Mouse (Mus musculus) frontal cortex, adult (tissue): ENCODE data around the gene Sf1.

Source experiments
- ATAC-seq: cut with Nextera tagmentation; 2 replicates; pipeline ENCODE4 v1.9.2; 2017; ENCODE audit warnings: mild to moderate bottlenecking, moderate library complexity, mixed read lengths; ENCODE audit not compliant: low TSS enrichment

Sf1 gene

DNA sequence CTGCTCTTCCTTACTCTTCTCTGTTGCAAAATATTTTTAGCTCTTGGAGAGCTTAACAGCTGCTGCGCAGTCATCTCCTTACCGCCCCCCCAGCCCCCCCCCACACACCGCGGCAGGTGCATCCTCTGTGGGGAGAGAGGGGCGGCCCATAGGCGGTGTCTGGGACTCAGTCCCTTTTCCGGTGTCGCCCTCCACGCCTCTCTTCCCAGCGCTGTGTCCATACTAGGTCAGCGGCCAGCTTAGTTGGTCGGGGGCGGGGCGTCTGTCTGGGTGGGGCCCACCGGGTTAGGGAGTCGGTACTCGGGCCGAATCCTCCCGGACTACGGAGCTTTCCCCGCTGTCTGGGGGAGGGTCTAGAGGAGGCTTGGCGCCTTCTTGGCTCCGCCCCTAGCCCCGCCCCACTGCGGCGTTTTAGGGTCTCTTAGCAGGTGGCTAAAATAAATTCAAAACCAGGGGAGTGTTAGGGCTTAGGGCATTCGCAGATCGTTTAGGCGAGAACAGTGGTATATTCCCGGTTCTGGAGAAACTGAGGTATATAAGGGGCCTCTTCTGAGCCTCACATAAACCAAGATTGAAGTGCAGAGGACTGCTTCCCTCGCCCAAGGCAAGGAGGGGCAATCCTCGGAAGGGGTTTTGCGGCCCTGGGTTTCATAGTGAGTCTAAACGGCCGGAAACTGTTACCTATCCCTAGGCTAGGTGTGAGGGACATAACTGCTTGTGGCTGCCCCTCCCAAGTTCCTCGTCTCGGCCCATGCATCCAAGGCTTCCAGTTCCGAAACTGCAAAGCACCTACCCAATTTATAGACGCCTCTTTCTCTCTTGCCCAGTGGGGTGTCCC is 35.2 kb downstream of the Sf1 start:
- ATAC-seq: no peak

DNA sequence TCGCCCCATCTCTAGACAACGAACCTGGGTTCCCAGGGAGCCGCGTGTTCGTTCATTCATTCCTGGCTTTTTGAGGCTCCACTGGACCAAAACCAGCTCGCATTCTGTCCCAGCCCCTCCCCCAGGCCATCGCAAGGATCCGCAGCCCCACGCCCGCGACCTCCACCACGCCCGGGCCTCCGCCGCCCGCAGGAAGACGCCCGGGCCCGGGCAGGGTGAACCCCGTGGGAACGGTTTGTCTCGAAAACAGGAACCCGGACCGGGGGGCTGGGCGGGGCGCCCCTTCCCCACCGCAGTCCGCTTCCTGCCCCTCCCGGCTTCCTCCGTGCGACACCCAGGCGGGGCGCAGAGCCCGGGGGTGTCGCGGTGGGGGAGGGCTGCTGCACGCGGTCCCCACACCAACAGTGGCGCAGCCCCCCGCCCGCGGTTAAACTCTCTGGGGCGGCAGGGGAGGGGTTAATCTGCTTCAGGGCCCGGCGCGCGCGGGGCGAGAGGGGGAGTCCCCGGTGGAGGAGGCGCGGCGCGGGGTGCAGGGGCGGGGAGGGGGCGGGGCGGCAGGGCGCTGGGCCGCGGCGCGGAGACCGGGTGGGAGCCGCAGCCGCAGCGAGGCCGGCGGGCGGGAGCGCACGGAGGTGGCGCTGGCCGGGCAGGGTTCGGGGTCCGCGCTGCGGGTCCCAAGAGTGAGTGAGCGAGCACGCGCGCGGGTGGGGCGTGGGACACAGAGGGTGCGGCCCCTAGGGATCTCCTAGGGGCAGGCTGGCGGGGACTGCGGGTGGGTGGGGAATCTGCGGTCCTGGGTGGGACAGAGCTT is 36.0 kb downstream of the Sf1 start, which contains the start of gene Rasgrp2:
Rasgrp2 (plus strand) TSS at position 56 of the 811 bp plus-strand sequence.
- no peak for ATAC-seq

DNA sequence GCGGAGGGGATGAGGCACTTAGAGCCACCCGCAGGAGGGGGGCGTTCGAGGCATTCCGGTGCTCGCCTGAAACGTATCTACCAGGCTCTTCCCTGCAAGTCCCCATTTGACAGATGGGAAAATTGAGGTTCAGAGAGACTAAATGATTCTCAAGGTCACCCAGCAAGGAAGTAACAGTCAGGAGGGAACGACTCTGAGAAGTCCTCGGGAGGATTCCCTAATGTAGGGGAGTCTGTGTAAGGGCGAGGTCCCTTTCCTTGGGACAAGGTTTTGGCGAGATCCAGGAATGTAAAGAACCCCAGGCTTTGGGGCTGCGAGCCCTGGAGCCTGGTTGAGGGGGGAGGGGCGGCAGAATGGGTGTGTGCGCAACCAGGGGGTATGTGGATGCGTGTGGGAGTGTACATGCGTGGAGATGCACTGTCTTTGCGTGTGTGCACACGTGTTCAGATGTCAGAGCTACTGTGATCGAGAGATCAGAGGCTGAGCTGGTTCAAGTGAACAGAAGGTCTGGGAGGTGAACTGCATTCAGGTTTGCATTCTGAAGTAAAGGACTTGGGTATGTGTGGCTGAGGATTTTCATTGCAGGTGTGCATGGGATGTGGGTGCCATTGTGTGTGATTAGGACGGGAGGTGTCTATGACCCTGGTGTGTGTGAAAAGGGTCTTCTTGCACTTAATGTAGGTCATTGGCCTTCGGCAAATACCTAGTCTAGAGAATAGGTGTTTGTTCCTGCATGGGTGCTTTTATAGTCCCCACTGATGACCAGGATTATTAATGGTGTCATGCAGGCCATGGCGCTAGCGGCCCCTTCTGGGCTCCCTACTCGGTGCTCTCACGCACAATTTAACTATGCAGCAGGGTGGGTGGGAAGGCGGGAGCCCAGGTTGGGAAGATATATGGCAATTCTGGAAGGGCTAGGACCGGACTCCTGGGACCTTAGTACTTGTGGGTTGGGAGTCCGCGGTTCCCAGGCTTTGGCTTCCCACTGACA is 36.9 kb downstream of the Sf1 start:
- ATAC-seq: no peak

DNA sequence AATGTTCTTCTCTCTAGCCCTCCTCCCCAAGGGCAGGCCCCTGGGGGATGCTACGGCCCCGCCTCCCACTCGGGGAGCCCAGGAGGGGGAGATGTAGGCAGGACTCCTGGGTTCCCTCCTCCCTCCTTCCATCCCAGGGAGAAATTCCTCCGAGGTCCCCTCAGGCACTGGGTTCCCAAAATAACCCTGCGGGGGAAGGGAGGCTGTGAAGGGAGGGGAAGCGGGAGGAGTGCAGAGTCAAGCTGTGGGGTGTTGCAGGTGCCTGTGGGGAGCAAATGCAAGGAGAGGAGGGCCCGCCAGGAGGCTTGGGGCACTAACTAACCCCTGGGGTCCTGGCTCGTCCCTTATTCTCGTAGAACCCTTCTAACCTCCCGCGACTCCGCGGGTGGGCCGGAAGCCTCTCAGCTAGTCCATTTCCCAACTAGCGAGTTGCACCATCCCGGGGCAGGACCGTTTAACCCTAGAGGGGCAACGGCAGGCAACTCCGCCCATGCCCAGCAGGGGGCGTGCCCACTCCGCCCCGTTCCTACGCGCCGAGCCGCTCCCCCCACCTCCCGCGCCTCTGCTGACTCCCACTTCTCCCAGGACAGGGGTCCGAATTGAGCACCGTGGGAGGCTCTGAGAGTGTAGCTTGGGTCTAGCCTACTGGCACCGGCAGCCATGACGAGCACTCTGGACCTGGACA is 37.8 kb downstream of the Sf1 start:
- ATAC-seq: peak; percentile 11

DNA sequence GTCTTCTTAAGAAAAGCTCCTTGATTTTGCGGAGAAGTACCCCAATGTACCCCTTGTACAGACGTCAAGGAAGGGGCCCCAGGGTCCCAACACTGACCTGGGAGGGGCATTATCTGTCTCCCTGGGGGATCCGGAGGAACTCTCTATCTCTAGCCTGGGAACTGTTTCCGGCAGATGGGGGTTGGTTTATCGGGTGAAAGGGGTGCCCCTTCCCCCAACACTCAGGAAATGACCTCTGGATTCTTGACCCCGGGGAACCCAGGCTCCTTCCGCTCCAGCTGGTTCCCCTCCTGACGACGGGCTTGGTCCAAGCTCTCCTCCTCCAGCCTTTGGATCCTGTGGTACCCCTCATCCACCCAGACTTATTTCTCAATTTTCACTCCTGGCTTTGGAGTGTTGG is 38.5 kb downstream of the Sf1 start:
- no peak for ATAC-seq

DNA sequence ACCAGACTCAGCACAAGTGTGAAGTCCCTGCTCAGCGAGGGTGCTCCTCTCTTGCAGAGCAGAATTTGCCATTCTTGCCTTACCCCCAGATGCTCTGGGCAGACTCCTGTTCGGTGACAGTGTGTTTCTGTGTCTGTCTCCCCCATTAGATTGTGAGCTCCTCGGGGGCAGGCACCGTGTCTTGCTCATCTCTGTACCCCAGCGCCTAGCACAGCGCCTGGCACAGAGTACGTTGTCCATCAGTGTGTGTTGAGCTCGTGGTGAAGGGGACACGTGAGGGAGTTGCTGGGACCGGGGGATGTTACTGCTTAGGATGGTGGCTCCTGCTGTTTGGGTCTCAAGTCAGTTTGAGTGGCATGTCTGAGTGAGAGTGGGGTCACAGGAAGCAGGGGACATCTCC is 40.4 kb downstream of the Sf1 start:
- no peak for ATAC-seq

DNA sequence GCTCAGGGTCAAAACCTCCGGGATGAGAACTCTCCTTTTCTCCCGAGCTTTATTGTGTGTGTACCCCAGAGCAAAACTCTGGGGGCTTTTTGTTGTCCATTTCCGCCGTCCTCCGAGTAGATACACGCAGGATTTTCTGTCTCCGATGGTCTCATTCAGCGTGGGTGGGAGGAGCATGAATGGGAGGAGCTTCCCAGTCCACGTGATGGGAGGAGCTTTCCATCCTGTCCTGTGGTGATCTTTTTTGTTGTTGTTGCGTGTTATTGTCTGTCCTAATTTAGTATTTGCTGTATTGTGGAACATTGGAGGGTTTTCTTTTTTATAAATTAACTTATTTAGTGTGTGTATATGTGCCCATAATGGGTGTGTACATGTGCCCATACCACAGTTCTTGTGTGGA is 41.9 kb downstream of the Sf1 start:
- no peak for ATAC-seq

DNA sequence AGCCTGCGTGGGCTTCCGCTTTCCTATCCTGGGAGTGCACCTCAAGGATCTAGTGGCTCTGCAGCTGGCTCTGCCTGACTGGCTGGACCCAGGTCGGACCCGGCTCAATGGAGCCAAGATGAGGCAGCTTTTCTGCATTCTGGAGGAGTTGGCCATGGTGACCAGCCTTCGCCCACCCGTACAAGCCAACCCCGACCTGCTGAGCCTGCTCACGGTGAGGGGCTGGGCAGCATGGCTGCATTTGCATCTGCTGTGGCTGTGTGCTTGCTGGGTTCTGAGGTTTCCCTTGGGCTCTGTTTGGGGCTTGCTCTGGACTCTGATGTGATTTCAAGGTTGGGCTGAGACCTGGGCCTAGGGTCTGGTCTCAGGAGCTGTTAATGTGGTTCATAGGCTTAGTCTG is 43.6 kb downstream of the Sf1 start:
- ATAC-seq: no peak

DNA sequence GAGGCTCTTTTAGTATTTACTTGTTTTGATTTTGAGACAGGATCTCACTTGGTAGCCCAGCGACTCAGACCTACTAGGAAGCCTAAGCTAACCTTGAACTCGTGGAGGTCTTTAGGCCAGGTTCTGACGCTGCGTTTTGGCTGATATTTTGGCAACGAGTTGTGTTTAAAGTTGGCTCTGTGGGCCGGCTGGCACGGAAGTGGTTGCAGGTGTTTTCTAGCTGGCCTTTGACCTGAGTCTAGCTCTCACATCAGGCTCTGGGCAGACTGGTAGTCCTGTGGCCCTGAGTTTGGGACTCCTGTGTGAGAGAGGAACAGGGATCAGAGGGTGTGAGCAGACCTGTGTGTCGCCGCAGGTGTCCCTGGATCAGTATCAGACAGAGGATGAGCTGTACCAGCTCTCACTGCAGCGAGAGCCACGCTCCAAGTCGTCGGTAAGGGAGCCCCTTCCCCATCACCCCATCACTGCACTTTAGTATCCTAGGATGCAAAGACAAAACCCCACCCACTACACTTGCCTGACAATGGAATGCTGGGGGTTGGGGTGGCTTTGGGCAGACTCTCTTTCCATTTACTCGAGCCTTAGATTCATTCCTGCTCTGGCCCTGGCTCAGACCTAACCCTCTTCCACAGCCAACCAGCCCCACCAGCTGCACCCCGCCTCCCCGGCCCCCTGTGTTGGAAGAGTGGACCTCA is 44.5 kb downstream of the Sf1 start:
- no peak for ATAC-seq

DNA sequence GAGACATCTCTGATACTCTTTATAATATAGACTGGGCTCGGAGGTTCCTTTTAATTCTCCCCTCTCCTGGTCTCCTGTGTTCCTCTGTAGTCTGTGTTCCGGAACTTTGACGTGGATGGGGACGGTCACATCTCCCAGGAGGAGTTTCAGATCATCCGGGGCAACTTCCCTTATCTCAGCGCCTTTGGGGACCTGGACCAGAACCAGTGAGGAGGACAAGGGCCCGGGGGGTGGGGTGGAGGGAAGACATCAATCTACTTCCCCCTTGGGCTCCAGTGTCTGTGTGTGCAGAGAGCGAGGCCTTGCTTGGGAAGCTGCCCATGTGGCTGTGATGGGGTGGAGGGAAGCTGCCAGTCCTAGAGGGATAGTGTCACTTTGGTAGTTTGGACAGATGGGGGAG is 45.3 kb downstream of the Sf1 start:
- ATAC-seq: no peak

DNA sequence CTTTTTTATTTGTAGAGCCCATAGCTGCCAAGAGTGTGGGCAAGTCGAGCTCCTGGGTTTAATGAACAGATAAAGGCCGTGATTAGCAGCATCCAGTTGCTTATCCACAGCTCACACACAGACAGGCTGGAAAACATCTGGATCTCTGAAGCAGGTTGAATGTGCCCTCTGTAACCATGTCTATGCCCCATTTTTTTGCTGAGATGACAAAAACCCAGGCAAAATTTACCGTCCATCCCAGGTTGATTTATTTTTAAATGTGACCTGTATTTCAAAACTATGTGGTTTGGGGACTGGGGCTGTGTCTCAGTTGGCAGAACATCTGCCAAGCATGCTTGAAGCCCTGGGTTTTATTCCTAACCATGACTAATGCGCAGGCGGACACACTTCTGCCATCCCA is 45.7 kb downstream of the Sf1 start:
- no peak for ATAC-seq

DNA sequence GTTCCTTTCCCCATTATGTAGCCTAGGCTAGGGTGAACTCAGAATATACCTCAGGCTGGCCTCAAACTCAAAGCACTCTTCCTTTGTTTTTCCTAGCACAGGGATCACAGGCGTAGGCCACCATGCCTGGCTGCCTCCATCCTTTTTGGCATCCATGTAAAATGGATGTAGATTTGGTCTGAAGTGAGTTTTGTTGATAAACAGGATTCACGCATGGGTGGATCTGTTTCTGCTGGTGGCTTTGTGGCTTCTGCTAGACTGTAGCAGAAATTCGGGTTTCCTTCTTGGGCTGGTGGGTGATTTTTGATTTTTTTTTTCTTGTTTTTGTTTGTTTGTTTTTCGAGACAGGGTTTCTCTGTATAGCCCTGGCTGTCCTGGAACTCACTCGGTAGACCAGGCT is 46.4 kb downstream of the Sf1 start:
- ATAC-seq: no peak

DNA sequence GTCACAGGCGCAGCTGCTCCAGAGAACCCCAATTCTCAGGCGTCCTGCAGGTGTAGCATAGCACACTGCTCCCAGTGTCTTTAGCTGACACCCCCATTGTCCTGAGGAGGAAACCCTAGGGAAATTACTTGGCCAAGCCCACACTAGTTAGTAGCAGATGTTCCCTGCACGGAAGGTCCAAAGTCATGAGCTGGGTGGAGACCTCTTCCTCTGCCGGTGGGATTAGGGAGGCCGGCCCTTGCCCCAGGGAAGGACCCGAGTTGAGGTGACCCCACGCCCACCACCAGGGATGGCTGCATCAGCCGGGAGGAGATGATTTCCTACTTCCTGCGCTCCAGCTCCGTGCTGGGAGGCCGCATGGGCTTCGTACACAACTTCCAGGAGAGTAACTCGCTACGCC is 49.3 kb downstream of the Sf1 start:
- no peak for ATAC-seq

DNA sequence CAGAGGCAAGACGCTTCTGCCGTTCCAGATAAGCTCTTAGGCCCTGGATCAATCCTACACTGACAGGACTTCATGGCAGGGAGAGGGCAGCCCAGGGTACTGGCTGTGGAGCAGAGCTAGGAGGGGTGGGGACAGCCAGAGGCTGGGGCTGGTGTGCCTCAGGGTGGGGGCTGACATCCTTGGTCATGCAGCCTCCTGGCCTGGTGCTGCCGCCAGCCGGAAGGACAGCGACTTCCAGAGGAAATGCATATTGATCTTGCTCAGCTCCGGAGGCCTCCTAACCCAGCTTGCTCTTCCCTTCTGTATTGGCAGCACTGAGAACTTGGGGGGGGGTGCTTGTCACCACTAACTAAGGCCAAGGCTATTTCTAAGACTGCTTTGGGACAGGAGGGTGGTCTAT is 52.0 kb downstream of the Sf1 start:
- ATAC-seq: no peak

DNA sequence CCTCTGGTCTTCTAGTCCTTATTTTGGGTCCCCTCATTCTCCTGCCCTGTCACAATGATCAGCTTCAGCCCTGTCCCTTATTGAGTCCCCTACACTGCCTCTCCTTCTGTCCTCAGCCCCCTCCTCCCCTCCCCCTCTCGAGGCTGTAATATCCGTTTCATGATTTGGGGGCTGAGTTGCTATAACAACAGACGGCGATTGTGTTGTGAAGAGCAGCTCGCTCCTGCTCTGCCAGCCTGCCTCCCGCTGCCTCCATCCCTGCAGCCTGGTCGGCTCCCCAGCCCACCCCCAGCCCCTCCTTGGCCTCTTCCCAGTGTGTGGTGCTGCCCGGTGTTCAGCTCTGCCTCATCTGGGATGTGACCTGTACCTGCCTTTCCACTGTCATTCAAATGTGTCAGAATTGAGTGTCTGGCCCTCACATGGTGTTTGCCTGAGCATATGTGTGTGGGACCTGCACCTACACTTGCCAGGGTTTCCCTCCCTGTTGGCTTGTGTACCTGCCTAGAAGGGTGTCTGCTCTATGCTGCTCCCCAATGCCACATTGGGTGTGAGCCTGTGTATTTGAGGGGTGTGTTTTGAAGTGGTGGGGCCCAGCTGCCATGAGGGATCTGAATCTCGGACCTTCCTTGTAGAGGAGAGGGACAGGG is 52.8 kb downstream of the Sf1 start:
- ATAC-seq: no peak

DNA sequence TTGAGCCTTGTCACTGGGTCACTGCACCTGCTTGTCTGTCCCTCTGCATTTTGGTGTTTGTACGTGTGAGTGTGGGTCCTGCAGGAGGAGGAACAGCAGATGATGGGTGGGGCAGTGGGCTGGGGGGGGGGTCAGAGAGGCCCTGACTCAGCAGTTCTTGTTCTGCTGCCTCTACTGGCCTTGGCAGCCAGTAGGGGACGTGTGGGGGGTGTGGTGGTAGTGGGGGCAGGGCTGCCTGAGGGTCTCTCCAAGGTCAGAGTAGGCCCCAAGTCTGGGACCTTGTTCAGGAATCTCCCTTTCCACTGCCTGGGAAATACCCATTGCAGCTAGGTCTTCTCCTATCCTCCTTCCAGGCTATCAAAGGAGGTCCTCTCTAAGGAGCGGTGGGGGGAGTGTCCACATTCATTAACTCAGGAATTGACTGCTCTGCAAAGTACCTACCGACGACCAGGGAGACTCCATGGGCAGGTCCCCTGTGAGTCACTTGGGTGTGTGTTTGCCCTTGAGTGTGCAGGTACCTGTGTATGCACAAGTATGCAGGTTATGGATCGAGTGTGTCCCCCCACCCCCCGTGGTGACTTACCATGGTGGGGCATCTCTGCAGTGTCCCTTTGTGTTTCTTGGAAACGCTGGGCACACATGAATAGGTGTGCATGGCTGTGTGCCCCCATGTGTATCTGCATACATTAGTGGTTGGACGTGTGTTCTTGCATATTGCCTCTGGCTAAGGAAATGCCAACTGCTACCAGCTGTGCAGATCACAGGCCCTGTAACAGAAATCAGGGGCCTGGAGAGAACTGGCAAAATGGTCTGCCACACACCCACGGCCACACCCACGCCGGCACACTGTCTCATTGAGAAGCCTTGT is 53.6 kb downstream of the Sf1 start:
- no peak for ATAC-seq

DNA sequence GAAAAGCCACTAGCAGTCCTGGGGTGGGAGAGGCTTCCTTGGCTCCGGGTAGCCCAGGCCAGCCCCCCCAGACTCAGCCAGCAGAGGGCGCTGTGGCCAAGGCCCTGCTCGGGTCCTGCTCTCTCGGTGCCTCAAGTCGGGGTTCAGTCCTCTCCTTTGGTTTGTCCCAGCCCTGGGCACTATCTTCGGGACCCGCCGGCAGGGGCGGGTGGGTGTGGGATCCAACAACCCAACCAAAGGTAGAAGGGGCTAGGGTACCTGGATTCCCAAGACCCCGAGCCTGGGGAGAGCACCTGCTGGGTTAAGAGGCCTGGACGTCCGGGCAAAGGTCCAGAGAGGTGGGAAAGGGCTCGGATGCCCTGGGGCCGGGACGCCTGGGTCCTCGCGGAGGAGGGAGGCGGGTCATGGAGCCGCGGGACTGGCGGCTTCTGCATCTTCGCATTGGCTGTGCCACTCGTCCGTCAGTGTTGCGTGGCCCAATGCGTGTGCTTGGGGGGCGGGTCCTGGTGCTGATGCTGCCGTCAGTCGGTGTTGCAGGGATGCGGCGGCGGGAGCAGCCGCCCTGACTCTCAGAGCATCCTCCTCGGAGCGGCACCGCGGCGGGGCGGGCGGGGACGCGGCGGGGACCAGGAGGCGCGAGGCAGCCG is 54.9 kb downstream of the Sf1 start, which contains the start of gene Nrxn2:
Nrxn2 (plus strand) TSS at position 499 of the 647 bp plus-strand sequence.
- ATAC-seq: peak; percentile 87

DNA sequence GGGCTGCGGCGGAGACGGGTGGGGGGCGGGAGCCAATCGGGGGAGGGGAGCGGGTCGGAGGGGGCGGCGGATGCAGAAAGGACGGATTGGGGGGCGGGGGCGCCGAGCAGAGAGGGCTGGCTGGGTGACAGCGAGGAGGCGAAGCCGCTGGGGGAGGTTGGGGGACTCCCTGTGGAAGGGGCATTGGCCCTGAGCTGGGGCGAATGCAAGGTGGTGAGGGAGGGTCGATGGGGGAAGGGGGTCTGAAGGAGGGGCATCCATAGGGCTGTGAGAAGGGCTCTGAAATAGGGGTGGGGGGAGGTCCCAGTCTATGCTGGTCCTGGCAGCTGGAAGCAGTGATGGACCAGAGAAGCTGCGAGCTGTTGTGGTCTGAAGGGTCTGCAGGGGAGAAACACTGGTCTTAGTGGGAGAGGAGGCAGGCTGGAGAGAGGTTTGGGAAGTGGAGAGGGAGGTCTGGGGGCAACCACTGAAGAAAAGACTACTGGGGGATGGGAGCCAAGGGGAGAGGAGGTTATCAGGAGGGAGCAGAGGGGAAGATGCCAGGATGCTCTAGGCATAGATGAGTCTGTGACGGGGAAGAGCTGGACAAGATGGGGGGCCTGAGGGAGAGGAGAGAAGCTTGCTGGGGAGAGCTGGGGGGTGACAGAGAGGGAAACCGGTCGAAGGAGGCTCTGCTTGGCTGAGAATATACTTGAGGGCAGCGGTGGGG is 55.6 kb downstream of the Sf1 start:
- ATAC-seq: no peak
